Mouse (Mus musculus): Measurements from ENCODE around the gene Gm49318. TPM values are rescaled to one million over a fixed set of nuclear protein-coding genes. Genes with fewer than 3 reads are reported as not detected.

Gm49318 gene
- polyA plus RNA-seq, 1 experiment from 2014 or later, result not detected

GRCm38 (mm10) chr9:22004546-22004945 lies 66.5 kb downstream of the Gm49318 start:
- Histone ChIP-seq H3K4me1 (ENCODE audit: insufficient read depth, low read depth, low read length) (peaks cover 8% of the 10 kb centered on the region; the same call in 1 of the 2 replicates), H3K27ac (ENCODE audit: low read length) (no peak overlapping the region), H3K9ac (replicated peaks; ENCODE audit: low read depth) (no peak overlapping the region), H3K4me2 (replicated peaks; ENCODE audit: low read depth, low read length) (no peak overlapping the region), H3K27me3 (replicated peaks; ENCODE audit: insufficient read depth, low read length) (no peaks in the 10 kb centered on the region), H3K4me3 (ENCODE audit: low read depth, low read length) (no peak overlapping the region), H3K36me3 (ENCODE audit: insufficient read depth, low read length) (peaks cover 18% of the 10 kb centered on the region), H3K9me3 (ENCODE audit: low read length) (no peaks in the 10 kb centered on the region)
- DNase-seq (ENCODE audit: low spot score), result no peak
- WGBS, result 90% methylated on average over 12 of the region's 12 CpGs
- ATAC-seq, result no peak
- TF ChIP-seq CTCF (IDR thresholded peaks at IDR 0.05) (no peak), EP300 (IDR thresholded peaks at IDR 0.05) (no peak)

- Histone ChIP-seq H3K9ac (replicated peaks; ENCODE audit: low read depth) (peak overlapping the region; percentile 43), H3K4me1 (ENCODE audit: insufficient read depth, low read depth, low read length) (peaks cover 8% of the 10 kb centered on the region; the same call in 1 of the 2 replicates), H3K4me3 (ENCODE audit: low read depth, low read length) (peak overlapping the region; percentile 67), H3K4me2 (replicated peaks; ENCODE audit: low read depth, low read length) (peak overlapping the region; percentile 81), H3K27ac (ENCODE audit: low read length) (peak overlapping the region; percentile 43; the same call in 1 of the 2 replicates), H3K27me3 (replicated peaks; ENCODE audit: insufficient read depth, low read length) (no peaks in the 10 kb centered on the region), H3K36me3 (ENCODE audit: insufficient read depth, low read length) (peaks cover 9% of the 10 kb centered on the region), H3K9me3 (ENCODE audit: low read length) (no peaks in the 10 kb centered on the region)
- peak; percentile 0; the same call in 1 of the 2 replicates for ATAC-seq
- 0% methylated on average over 18 of the region's 18 CpGs for WGBS
- TF ChIP-seq EP300 (IDR thresholded peaks at IDR 0.05) (no peak), CTCF (IDR thresholded peaks at IDR 0.05) (no peak)
- DNase-seq (ENCODE audit: low spot score), result no peak
Observed at GRCm38 (mm10) chr9:22003163-22003554, 67.9 kb downstream of the Gm49318 start.

- ATAC-seq (peak; percentile 99), DNase-seq (ENCODE audit: low spot score) (peak; percentile 100)
- Histone ChIP-seq H3K4me3 (ENCODE audit: low read depth, low read length) (peak within 1 kb of the TSS; percentile 67), H3K27ac (ENCODE audit: low read length) (peak within 1 kb of the TSS; percentile 43; the same call in 1 of the 2 replicates), H3K4me1 (ENCODE audit: insufficient read depth, low read depth, low read length) (peaks cover 8% of the 10 kb centered on the region; the same call in 1 of the 2 replicates), H3K36me3 (ENCODE audit: insufficient read depth, low read length) (peaks cover 3% of the 10 kb centered on the region), H3K27me3 (replicated peaks; ENCODE audit: insufficient read depth, low read length) (no peaks in the 10 kb centered on the region), H3K9me3 (ENCODE audit: low read length) (no peaks in the 10 kb centered on the region), H3K4me2 (replicated peaks; ENCODE audit: low read depth, low read length) (peak within 1 kb of the TSS; percentile 81), H3K9ac (replicated peaks; ENCODE audit: low read depth) (peak within 1 kb of the TSS; percentile 43)
- TF ChIP-seq EP300 (IDR thresholded peaks at IDR 0.05) (no peak), CTCF (IDR thresholded peaks at IDR 0.05) (0 out of 2 replicates have a peak, but pooled peaks have one; percentile 14)
- 7% methylated on average over 54 of the region's 57 CpGs for WGBS
Observed at GRCm38 (mm10) chr9:22002194-22003162, 68.6 kb downstream of the Gm49318 start, which contains the start of the genes Ccdc151 and Prkcsh. Gene Ccdc151 (minus strand): TSS chr9:22002634. Gene Prkcsh (plus strand): TSS chr9:22002806.

- H3K36me3 ChIP-seq (ENCODE audit: insufficient read depth, low read length), result no peaks in the 10 kb centered on the region; the same call in none of the 2 replicates
- H3K4me1 ChIP-seq (ENCODE audit: insufficient read depth, low read depth, low read length), result peaks cover 8% of the 10 kb centered on the region; the same call in 1 of the 2 replicates
- no peak overlapping the region for H3K9ac ChIP-seq (replicated peaks; ENCODE audit: low read depth)
- 85% methylated on average over 4 of the region's 4 CpGs for WGBS
- no peak overlapping the region for H3K27ac ChIP-seq (ENCODE audit: low read length)
- TF ChIP-seq EP300 (IDR thresholded peaks at IDR 0.05) (no peak), CTCF (IDR thresholded peaks at IDR 0.05) (peak; percentile 14; the same call in 1 of the 2 replicates)
- DNase-seq (ENCODE audit: low spot score) (no peak), ATAC-seq (no peak)
- H3K4me3 ChIP-seq (ENCODE audit: low read depth, low read length), result no peak overlapping the region
- H3K9me3 ChIP-seq (ENCODE audit: low read length), result no peaks in the 10 kb centered on the region
- no peaks in the 10 kb centered on the region for H3K27me3 ChIP-seq (replicated peaks; ENCODE audit: insufficient read depth, low read length)
- no peak overlapping the region for H3K4me2 ChIP-seq (replicated peaks; ENCODE audit: low read depth, low read length)
Observed at GRCm38 (mm10) chr9:22001633-22002032, 69.4 kb downstream of the Gm49318 start.

GRCm38 (mm10) chr9:22000296-22000695 lies 70.8 kb downstream of the Gm49318 start:
- no peak for ATAC-seq
- no peak overlapping the region for H3K4me3 ChIP-seq (ENCODE audit: low read depth, low read length)
- H3K9me3 ChIP-seq (ENCODE audit: low read length), result no peaks in the 10 kb centered on the region
- H3K27me3 ChIP-seq (replicated peaks; ENCODE audit: insufficient read depth, low read length), result no peaks in the 10 kb centered on the region
- no peak for DNase-seq (ENCODE audit: low spot score)
- H3K4me1 ChIP-seq (ENCODE audit: insufficient read depth, low read depth, low read length), result peaks cover 8% of the 10 kb centered on the region; the same call in 1 of the 2 replicates
- H3K9ac ChIP-seq (replicated peaks; ENCODE audit: low read depth), result no peak overlapping the region
- no peaks in the 10 kb centered on the region; the same call in 1 of the 2 replicates for H3K36me3 ChIP-seq (ENCODE audit: insufficient read depth, low read length)
- H3K27ac ChIP-seq (ENCODE audit: low read length), result no peak overlapping the region
- no peak overlapping the region for H3K4me2 ChIP-seq (replicated peaks; ENCODE audit: low read depth, low read length)
- WGBS, result 91% methylated on average over 6 of the region's 6 CpGs
- TF ChIP-seq CTCF (IDR thresholded peaks at IDR 0.05) (no peak), EP300 (IDR thresholded peaks at IDR 0.05) (no peak)

Data from lung, postnatal 0 days (tissue).